Mouse (Mus musculus): ENCODE measurements around the gene Tsr1.
A peak's percentile ranks its signal among the peaks of the same experiment; 100 is the strongest.

Tsr1 gene

GRCm38 (mm10) chr11:74896901-74897677 is 782 bp upstream of the Tsr1 start, which contains the start of gene Sgsm2:
Gene Sgsm2, minus strand, starts transcription at chr11:74897060.
- DNase-seq (ENCODE audit: low spot score), result peak; percentile 48

- no peak for DNase-seq (ENCODE audit: low spot score)
Observed at GRCm38 (mm10) chr11:74898517-74898827, 601 bp downstream of the Tsr1 start.

- no peak for DNase-seq (ENCODE audit: low spot score)
Observed at GRCm38 (mm10) chr11:74901555-74901954, 3.7 kb downstream of the Tsr1 start.

- no peak for DNase-seq (ENCODE audit: low spot score)
Observed at GRCm38 (mm10) chr11:74902416-74902815, 4.5 kb downstream of the Tsr1 start.

- DNase-seq (ENCODE audit: low spot score), result no peak
Observed at GRCm38 (mm10) chr11:74907850-74908249, 10.0 kb downstream of the Tsr1 start.

- no peak for DNase-seq (ENCODE audit: low spot score)
Observed at GRCm38 (mm10) chr11:74908618-74909399, 10.9 kb downstream of the Tsr1 start.

GRCm38 (mm10) chr11:74909978-74910377 is 12.1 kb downstream of the Tsr1 start:
- DNase-seq (ENCODE audit: low spot score), result no peak

- DNase-seq (ENCODE audit: low spot score), result no peak
Observed at GRCm38 (mm10) chr11:74912492-74912891, 14.6 kb downstream of the Tsr1 start.

- DNase-seq (ENCODE audit: low spot score), result no peak
Observed at GRCm38 (mm10) chr11:74919249-74919648, 21.4 kb downstream of the Tsr1 start.

- peak; percentile 12 for DNase-seq (ENCODE audit: low spot score)
Observed at GRCm38 (mm10) chr11:74924149-74924548, 26.3 kb downstream of the Tsr1 start.

GRCm38 (mm10) chr11:74925577-74926387 is 27.9 kb downstream of the Tsr1 start, which contains the start of the genes Smg6 and Srr:
Gene Smg6, plus strand, starts transcription at chr11:74925823.
Gene Srr, minus strand, starts transcription at chr11:74925948.
- peak; percentile 84 for DNase-seq (ENCODE audit: low spot score)

GRCm38 (mm10) chr11:74926388-74927005 is 28.6 kb downstream of the Tsr1 start:
- DNase-seq (ENCODE audit: low spot score), result peak; percentile 42

GRCm38 (mm10) chr11:74927236-74927725 is 29.4 kb downstream of the Tsr1 start:
- no peak for DNase-seq (ENCODE audit: low spot score)

- DNase-seq (ENCODE audit: low spot score), result no peak
Observed at GRCm38 (mm10) chr11:74929111-74929510, 31.2 kb downstream of the Tsr1 start.

GRCm38 (mm10) chr11:74930391-74930790 is 32.5 kb downstream of the Tsr1 start:
- no peak for DNase-seq (ENCODE audit: low spot score)

GRCm38 (mm10) chr11:74946348-74946747 is 48.5 kb downstream of the Tsr1 start:
- DNase-seq (ENCODE audit: low spot score), result peak; percentile 14

- DNase-seq (ENCODE audit: low spot score), result no peak
Observed at GRCm38 (mm10) chr11:74954901-74955300, 57.0 kb downstream of the Tsr1 start.

- no peak for DNase-seq (ENCODE audit: low spot score)
Observed at GRCm38 (mm10) chr11:74956006-74956405, 58.1 kb downstream of the Tsr1 start.

GRCm38 (mm10) chr11:74957600-74957999 is 59.7 kb downstream of the Tsr1 start:
- DNase-seq (ENCODE audit: low spot score), result no peak

All from ovary, postnatal 14 days (tissue).